Mouse (Mus musculus) hindbrain, embryonic 16.5 days (tissue): ENCODE measurements around the gene Siah1a. TPM values are rescaled to one million over a fixed set of nuclear protein-coding genes. Genes with fewer than 3 reads are reported as not detected.

ENCODE experiments used
- ATAC-seq: fragments of 200-750 bp; cut with Nextera tagmentation; 2 replicates; pipeline ENCODE4 v1.8.0; 2017; ENCODE audit warnings: moderate TSS enrichment, moderate library complexity
- H3K27ac ChIP-seq: fragments of 300-500 bp; sonication (generic); 2 replicates; pipeline ENCODE4 v1.5.1; 2014; ENCODE audit warnings: low read depth, mild to moderate bottlenecking, control low read depth, low read length, moderate library complexity
- H3K27me3 ChIP-seq: fragments of 300-500 bp; sonication (generic); replicated peaks from 2 replicates; pipeline ENCODE4 v1.6.1; 2014; ENCODE audit warnings: low read length; ENCODE audit not compliant: control insufficient read depth, insufficient read depth
- H3K36me3 ChIP-seq: fragments of 300-500 bp; sonication (generic); 2 replicates; pipeline ENCODE4 v1.6.1; 2014; ENCODE audit warnings: mild to moderate bottlenecking, low read length, moderate library complexity, mixed read lengths; ENCODE audit not compliant: control insufficient read depth, insufficient read depth
- H3K4me1 ChIP-seq: fragments of 300-500 bp; sonication (generic); 2 replicates; pipeline ENCODE4 v1.6.1; 2014; ENCODE audit warnings: low read depth, low read length; ENCODE audit not compliant: control insufficient read depth, insufficient read depth
- H3K4me2 ChIP-seq: fragments of 300-500 bp; sonication (generic); 2 replicates; pipeline ENCODE4 v1.6.1; 2014; ENCODE audit warnings: mild to moderate bottlenecking, low read length, control low read depth, moderate library complexity
- H3K4me3 ChIP-seq: fragments of 300-500 bp; sonication (generic); 2 replicates; pipeline ENCODE4 v1.5.1; 2014; ENCODE audit warnings: mild to moderate bottlenecking, low read length, control low read depth, moderate library complexity
- H3K9ac ChIP-seq: fragments of 300-500 bp; sonication (generic); 2 replicates; pipeline ENCODE4 v1.6.1; 2014; ENCODE audit warnings: low read depth, mild to moderate bottlenecking, control low read depth, low read length, moderate library complexity
- H3K9me3 ChIP-seq: fragments of 300-500 bp; sonication (generic); 2 replicates; pipeline ENCODE4 v1.6.1; 2014; ENCODE audit warnings: mild to moderate bottlenecking, low read length, moderate library complexity; ENCODE audit not compliant: control insufficient read depth
- WGBS: fragments of 180-500 bp; shearing (Covaris S2); extraction: QIAGEN DNeasy Blood & Tissue Kit; methylation state at CpG from one replicate; pipeline ENCODE4 v1.1.7; 2014; 5-methylcytosine and 5-hydroxymethylcytosine counted together
- polyA plus RNA-seq: library from polyadenylated mRNA; unstranded; fragments of >200 nt; fragmentation: Nextera tagmentation; extraction: Ambion mirVana; gene quantifications from 2 replicates; pipeline ENCODE4 v1.2.1, GENCODE M21; 2015

The Siah1a gene
- polyA plus RNA-seq, 1 experiment from 2014 or later: 52.4 TPM

DNA sequence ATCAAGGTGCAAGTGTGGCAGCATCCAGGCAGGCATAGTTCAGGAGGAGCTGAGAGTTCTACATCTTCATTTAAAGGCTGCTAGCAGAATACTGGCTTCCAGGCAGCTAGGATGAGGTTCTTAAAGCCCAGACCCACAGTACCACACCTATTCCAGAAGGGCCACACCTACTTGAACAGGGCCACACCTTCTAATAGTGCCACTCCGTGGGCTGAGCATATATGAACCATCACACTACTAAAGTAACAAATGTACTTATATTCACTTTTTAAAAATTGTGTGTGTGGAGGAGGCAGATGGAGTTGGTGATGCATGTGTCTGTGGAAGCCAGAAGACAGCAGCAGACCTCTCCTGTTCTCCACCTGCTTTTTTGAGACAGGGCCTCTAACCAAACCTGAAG lies 51.7 kb downstream of the Siah1a start:
- no peak overlapping the region for H3K4me3 ChIP-seq
- H3K9me3 ChIP-seq: no peaks in the 10 kb centered on the region
- no peaks in the 10 kb centered on the region for H3K4me1 ChIP-seq
- no peak overlapping the region for H3K9ac ChIP-seq
- 87% methylated on average over 1 of the region's 1 CpGs for WGBS
- H3K4me2 ChIP-seq: no peak overlapping the region
- ATAC-seq: no peak
- H3K27me3 ChIP-seq: no peaks in the 10 kb centered on the region
- no peak overlapping the region for H3K27ac ChIP-seq
- H3K36me3 ChIP-seq: peaks cover 2% of the 10 kb centered on the region

DNA sequence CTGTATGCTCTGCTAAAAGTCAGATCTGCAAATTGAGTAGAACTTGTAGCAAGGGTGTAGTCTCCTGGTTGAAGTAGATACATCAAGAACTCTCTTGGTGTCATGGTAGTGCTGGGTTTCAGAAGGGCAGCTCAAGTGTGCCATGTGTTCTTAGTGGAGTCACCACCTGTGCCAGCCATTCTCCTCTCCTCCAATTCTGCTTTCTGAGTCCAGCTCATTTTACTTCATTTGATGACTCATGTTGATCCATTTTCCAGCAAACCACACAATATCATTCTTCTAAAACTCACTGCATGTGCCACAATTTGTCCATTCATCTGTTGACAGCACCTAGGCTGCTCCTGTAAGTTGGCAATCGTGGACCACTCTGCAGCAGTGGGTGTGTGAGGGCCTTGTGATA lies 53.6 kb downstream of the Siah1a start:
- no peaks in the 10 kb centered on the region for H3K27me3 ChIP-seq
- H3K4me1 ChIP-seq: no peaks in the 10 kb centered on the region
- H3K9me3 ChIP-seq: no peaks in the 10 kb centered on the region
- 93% methylated on average over 1 of the region's 1 CpGs for WGBS
- no peak overlapping the region for H3K9ac ChIP-seq
- no peak for ATAC-seq
- H3K36me3 ChIP-seq: peaks cover 3% of the 10 kb centered on the region
- no peak overlapping the region for H3K4me2 ChIP-seq
- no peak overlapping the region for H3K4me3 ChIP-seq
- no peak overlapping the region for H3K27ac ChIP-seq

DNA sequence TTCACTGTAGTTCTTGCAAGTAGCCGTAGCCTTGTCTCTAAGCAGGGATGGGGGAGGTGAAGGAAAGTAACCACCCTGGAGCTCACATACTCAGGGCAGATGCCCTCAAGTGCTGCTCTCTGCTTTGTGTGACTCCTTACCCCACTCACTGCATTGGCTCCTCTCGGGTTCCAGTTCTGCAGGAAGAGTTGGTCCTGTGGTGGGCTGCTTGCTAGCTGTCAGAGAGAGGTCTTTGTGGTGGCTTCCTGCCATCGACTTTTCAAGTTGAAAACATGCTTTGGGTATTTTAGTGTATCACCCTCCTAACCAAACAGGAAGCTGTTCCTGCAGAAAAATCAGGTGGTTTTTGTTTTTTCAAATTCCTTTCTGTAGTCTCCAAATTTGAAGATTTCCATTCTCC lies 59.1 kb downstream of the Siah1a start:
- Histone ChIP-seq H3K4me3 (no peak overlapping the region), H3K4me1 (no peaks in the 10 kb centered on the region), H3K27me3 (no peaks in the 10 kb centered on the region), H3K9ac (no peak overlapping the region), H3K9me3 (no peaks in the 10 kb centered on the region), H3K4me2 (no peak overlapping the region), H3K36me3 (peaks cover 3% of the 10 kb centered on the region), H3K27ac (no peak overlapping the region)
- 82% methylated on average over 3 of the region's 3 CpGs for WGBS
- ATAC-seq: no peak

Other genes with a start within 250 kb of the Siah1a start
- gene Abcc12, start 165.2 kb downstream of the Siah1a start, polyA plus RNA-seq: 0.20 and 0.26 TPM in 2 replicates
- gene Lonp2, start 121.9 kb downstream of the Siah1a start, polyA plus RNA-seq: 91.5 and 93.5 TPM in 2 replicates
- gene Gm10638, start 235 bp downstream of the Siah1a start, polyA plus RNA-seq: 3.4 and 5.6 TPM in 2 replicates
- 7.7 and 9.5 TPM in 2 replicates for gene N4bp1, start 139.3 kb upstream of the Siah1a start, polyA plus RNA-seq